Mouse (Mus musculus): Measurements from ENCODE around the gene Gm20683. TPM values are rescaled to one million over a fixed set of nuclear protein-coding genes. Genes with fewer than 3 reads are reported as not detected.

Gene Gm20683
- polyA plus RNA-seq, 1 experiment, result 26.6 TPM

DNA sequence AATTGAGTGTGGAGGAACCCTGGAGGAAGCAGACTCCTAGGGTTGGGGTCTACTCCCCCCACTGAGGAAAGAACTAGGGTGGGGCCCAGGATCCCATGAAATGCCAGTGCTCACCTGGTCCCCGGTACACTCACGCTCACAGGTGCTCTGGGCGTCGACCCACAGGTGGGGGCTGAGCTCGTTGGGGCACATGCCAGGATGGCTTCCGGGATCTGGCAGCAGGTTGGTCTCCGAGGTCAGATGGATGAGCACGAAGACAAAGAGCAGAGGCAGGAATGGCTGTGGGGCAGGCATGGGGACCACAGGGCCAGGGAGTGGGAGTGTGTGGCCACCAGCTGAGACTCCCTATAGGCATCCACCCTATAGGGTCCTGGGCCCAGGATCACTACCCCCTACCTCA lies 38.2 kb upstream of the Gm20683 start:
- no peak for DNase-seq (ENCODE audit: low read depth)
- no peak for TF ChIP-seq CTCF (IDR thresholded peaks at IDR 0.05; ENCODE audit: borderline replicate concordance, extremely low read depth, insufficient read depth, insufficient read length)

DNA sequence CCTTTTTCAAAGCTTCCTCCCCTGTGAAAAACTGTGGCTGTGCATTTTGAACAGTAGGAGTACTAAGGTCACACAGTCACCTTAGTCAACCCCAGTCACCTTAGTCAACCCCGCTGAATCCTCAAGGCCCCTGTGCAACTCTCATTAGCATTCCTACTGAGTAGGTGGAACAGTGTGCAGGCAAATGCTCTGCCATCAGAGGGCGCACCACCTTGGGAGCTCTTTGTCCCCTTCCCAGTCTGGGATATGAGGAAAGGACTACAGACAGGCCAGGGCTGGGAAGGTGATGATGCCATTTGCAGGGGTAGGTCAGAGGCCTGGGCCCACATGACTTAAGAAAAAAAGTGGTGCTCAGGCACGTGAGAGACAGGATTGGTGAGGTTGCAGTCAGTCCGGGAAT lies 37.7 kb upstream of the Gm20683 start:
- DNase-seq (ENCODE audit: low read depth), result no peak
- TF ChIP-seq POLR2A (IDR thresholded peaks at IDR 0.05; ENCODE audit: borderline replicate concordance, extremely low read depth, insufficient read depth, insufficient read length, poor library complexity, severe bottlenecking) (no peak), CTCF (IDR thresholded peaks at IDR 0.05; ENCODE audit: borderline replicate concordance, extremely low read depth, insufficient read depth, insufficient read length) (peak; percentile 48; the same call in 1 of the 2 replicates)

DNA sequence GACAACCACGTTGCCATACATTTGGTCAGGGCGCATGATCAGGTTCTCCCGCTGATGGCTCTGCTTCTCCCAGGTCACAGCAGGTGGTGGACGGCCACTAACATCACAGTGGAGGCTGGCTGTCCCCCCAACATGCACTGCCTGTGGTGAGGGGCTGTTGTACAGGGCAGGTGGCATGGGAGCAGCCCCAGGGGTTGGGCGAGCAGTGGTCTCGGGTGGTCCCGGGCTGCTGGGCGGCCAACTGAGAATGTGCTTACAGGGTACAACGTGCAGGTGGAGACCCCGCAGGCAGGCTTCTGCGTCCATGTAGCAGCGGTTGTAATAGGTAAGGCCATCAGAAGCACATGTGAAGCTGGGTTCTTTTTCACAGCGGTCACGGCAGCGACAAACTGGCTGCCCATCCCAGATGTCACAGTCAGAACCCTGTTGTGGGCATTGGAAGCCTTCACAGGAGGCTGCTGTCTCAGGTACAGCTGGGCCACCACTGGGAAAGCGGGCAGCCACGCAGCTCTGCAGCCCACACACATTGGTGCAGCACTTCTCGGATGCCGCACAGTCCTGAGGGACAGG lies 37.1 kb upstream of the Gm20683 start:
- TF ChIP-seq CTCF (IDR thresholded peaks at IDR 0.05; ENCODE audit: borderline replicate concordance, extremely low read depth, insufficient read depth, insufficient read length) (no peak), POLR2A (IDR thresholded peaks at IDR 0.05; ENCODE audit: borderline replicate concordance, extremely low read depth, insufficient read depth, insufficient read length, poor library complexity, severe bottlenecking) (no peak)

DNA sequence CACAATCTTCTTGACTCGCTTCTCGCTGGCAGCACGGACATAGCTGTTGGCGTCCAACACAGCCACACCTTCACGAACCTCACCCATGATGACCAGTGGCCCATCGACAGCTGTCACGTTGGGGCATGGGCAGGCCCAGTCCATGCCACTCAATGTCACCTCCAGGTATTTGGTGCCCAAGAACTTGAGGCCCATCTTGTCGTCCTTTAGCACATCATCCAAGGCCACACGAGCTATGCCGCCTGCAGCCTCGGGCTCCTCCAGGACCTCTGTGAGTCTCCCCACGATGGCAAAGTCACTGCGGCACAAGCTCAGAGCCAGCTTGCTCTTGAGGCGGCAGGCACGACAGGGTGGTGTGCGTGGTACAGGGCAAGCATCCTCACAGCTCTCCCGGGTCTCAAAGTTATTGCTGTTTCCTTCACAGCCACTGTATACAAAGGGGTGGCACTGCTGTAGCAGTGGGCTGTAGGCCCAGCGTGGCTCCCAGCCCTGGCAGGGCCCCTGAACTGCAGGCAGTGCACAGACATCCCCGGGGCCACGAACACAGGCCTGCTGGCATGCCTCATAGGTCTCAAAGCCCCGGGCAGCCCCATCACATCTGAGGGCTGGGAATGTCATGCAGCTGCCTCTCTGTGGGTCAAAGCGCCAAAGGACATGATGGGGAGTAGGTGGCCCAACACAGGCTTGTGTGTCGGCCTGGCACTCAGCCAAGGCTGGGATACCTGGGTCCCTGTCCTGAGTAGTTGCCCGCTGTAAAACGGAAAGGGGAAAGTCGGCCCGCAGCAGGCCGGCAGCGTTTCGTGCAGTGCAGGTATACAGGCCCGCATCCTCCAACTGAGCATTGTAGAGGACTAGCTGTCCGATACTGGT lies 36.4 kb upstream of the Gm20683 start:
- DNase-seq (ENCODE audit: low read depth), result no peak
- TF ChIP-seq POLR2A (IDR thresholded peaks at IDR 0.05; ENCODE audit: borderline replicate concordance, extremely low read depth, insufficient read depth, insufficient read length, poor library complexity, severe bottlenecking) (no peak), CTCF (IDR thresholded peaks at IDR 0.05; ENCODE audit: borderline replicate concordance, extremely low read depth, insufficient read depth, insufficient read length) (no peak)

More for the DNA sequence above, 37.1 kb upstream of the Gm20683 start:
- no peak for DNase-seq (ENCODE audit: low read depth)

DNA sequence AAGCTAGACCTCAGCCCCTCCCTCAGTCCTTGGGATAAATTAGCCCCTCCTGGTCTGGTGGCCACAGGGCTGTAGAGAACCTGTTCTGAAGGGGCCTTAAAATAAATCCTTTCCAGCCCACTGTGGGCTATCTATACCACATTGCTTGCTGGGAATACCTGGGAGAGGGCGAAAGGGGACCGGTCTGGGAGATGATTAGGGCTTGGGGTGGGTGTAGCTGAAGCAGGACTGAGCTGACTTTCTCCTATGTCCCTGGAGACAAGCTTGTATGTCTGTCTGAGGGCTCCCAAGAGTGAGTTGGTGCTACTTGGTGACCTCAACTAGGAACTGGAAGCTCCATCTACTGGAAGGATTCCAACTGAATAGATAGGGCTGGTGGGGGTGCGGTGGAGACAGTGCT lies 35.5 kb upstream of the Gm20683 start:
- no peak for DNase-seq (ENCODE audit: low read depth)
- TF ChIP-seq CTCF (IDR thresholded peaks at IDR 0.05; ENCODE audit: borderline replicate concordance, extremely low read depth, insufficient read depth, insufficient read length), result no peak
- no peak for TF ChIP-seq POLR2A (IDR thresholded peaks at IDR 0.05; ENCODE audit: borderline replicate concordance, extremely low read depth, insufficient read depth, insufficient read length, poor library complexity, severe bottlenecking)

DNA sequence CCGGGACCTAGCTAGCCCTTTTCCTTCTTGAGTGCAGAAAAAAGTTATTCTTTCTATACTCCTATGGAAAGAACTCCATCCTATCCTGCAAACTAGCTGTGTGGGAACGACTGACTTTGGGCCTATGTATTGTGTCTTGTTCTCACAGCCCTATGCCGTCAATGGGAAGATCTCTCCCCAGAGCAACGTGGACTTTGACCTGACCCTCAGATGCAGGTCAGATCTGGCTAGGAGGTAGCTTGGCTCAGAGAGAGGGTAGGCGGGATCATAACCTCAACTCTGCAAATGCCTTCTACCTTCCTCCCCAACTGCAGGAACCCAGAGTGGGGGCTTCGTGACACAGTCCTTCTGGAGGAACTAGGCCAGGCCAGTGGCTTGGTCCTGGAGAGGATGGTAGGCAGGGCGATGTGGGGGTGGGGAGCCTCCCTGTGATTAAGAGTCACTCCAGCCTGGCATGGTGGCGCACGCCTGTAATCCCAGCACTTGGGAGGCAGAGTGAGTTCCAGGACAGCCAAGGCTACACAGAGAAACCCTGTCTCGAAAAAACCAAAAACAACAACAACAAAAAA lies 34.9 kb upstream of the Gm20683 start:
- no peak for DNase-seq (ENCODE audit: low read depth)
- TF ChIP-seq CTCF (IDR thresholded peaks at IDR 0.05; ENCODE audit: borderline replicate concordance, extremely low read depth, insufficient read depth, insufficient read length) (no peak), POLR2A (IDR thresholded peaks at IDR 0.05; ENCODE audit: borderline replicate concordance, extremely low read depth, insufficient read depth, insufficient read length, poor library complexity, severe bottlenecking) (no peak)

DNA sequence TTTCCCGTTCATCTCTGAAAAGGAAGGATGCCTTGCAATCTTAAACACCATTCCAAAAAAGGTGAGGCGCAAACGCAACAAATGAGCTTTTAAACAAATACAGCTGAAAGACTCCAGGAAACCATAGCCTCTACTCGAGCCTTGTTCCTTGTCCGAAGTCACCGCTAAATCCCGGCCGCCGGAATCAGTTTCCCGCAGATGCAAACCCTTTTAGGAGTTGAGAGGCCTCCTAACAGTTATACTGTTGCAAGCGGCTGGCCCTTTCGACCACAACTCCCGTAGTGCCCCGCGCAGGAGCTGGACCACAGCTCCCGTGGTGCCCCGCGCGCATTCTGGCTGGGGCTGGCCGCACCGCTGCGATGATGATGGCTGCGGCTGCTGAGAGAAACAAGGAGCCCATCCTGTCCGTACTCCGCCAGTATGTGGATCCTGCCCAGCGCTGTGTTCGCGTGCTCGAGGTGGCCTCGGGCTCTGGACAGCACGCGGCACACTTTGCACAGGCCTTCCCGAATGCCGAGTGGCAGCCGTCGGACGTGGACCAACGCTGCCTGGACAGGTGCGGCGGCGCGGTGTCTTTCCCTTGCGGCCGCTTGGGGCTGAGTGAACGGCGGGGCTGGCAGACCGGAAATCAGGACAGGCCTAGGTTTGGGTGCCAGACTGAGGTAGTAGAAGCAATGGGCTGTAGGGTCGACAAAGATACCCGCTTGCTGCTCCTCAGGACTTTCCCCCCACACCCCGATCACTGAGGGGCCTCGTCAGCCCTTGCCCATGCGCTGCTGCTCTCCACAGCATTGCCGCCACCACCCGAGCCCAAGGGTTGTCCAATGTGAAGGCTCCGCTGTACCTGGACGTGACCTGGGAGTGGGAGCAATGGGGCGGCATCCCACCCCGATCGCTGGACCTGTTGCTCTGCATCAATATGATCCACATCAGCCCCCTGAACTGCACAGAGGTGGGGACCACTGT lies 33.9 kb upstream of the Gm20683 start:
- DNase-seq (ENCODE audit: low read depth), result peak; percentile 96
- TF ChIP-seq POLR2A (IDR thresholded peaks at IDR 0.05; ENCODE audit: borderline replicate concordance, extremely low read depth, insufficient read depth, insufficient read length, poor library complexity, severe bottlenecking), result peak; percentile 80; the same call in 1 of the 2 replicates
- no peak for TF ChIP-seq CTCF (IDR thresholded peaks at IDR 0.05; ENCODE audit: borderline replicate concordance, extremely low read depth, insufficient read depth, insufficient read length)

DNA sequence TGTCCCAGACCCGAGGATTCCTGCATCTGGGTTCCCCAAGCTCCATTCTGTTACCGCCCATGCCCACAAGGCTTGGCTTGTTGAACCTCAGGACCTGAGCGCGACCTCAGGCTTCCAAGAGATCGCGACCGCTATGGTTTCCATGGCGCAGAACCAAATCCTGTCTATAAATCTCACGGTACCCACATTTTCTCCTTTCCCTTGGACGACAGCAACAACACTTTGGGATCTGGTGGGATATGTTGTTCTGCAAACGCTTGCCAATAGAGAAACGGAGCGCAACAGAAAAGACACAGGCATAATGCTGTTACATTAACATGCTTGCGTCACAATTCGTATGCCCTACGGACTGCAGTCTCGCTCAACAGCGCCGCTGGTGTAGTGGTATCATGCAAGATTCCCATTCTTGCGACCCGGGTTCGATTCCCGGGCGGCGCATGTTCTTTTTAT lies 33.2 kb upstream of the Gm20683 start, which contains the start of gene Mettl26:
Gene Mettl26, plus strand, starts transcription at position 354 of the 450 bp plus-strand sequence.
- TF ChIP-seq POLR2A (IDR thresholded peaks at IDR 0.05; ENCODE audit: borderline replicate concordance, extremely low read depth, insufficient read depth, insufficient read length, poor library complexity, severe bottlenecking) (no peak), CTCF (IDR thresholded peaks at IDR 0.05; ENCODE audit: borderline replicate concordance, extremely low read depth, insufficient read depth, insufficient read length) (no peak; the same call in 1 of the 2 replicates)
- DNase-seq (ENCODE audit: low read depth), result peak; percentile 97

DNA sequence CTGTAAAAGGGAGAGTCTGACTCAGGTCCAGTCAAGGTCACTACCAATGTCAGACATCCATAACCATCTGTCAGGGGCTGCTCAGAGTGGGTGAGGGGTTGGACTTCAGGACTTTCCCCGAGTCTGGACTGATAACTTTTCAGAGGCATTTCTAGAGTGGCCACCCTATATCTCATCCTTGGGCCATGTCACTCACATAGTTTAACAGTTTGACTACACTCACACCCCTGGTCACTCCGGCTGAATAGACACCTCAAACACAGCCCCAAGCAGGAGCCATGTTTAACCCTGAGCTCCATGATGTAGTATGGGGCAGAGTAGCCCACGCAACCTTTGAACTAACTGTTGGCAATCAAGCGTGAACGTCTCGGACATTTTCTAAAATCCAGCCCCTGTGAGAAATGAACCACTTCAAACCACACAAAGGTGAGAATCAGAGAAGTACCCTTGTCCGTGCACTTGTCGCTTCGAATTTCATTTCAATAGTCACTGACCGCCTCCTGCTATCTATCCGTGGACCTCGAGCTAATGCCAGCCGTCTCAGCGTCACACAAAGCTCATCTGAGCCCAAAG lies 32.7 kb upstream of the Gm20683 start:
- TF ChIP-seq POLR2A (IDR thresholded peaks at IDR 0.05; ENCODE audit: borderline replicate concordance, extremely low read depth, insufficient read depth, insufficient read length, poor library complexity, severe bottlenecking), result no peak
- TF ChIP-seq CTCF (IDR thresholded peaks at IDR 0.05; ENCODE audit: borderline replicate concordance, extremely low read depth, insufficient read depth, insufficient read length), result no peak

DNA sequence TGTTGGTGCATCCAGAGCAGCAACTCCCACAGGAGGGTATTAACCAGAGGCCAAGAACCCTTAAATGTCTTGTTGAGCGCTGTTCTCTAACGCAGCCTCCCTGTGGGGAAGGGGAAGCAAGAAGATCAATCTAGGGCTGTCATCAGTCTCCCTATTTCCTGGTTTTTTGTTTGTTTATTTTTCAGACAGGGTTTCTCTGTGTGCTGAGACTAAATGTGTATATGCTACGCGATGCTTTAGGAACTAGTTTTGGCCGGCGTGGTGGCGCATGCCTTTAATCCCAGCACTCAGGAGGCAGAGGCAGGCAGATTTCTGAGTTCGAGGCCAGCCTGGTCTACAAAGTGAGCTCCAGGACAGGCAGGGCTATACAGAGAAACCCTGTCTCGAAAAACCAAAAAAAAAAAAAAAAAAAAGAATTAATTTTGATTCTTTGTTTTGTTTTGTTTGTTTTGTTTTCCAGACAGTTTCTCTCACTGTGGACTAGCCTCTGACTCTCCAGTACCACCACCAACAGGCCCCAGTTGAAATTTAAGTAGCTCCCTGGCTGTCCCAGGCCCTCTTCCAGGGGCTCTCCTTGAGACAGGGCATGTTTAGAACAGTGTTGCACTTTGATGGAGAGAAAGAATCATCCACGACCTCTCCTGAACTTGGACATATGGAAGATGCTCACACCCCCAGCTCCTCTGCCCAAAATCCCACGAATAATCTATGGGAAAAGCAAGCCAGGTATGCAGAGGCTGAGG lies 32.0 kb upstream of the Gm20683 start:
- TF ChIP-seq POLR2A (IDR thresholded peaks at IDR 0.05; ENCODE audit: borderline replicate concordance, extremely low read depth, insufficient read depth, insufficient read length, poor library complexity, severe bottlenecking) (no peak), CTCF (IDR thresholded peaks at IDR 0.05; ENCODE audit: borderline replicate concordance, extremely low read depth, insufficient read depth, insufficient read length) (no peak)

More for the DNA sequence above, 32.7 kb upstream of the Gm20683 start:
- DNase-seq (ENCODE audit: low read depth), result no peak

More for the DNA sequence above, 32.0 kb upstream of the Gm20683 start:
- DNase-seq (ENCODE audit: low read depth), result no peak

All from brain, embryonic 14.5 days (tissue).